Mouse (Mus musculus): ENCODE measurements around the gene Kif6. TPM values are rescaled to one million over a fixed set of nuclear protein-coding genes. Genes with fewer than 3 reads are reported as not detected.

Kif6 gene
- total and polyA plus RNA-seq, 3 experiments: 0.11 TPM; not detected in 2

DNA sequence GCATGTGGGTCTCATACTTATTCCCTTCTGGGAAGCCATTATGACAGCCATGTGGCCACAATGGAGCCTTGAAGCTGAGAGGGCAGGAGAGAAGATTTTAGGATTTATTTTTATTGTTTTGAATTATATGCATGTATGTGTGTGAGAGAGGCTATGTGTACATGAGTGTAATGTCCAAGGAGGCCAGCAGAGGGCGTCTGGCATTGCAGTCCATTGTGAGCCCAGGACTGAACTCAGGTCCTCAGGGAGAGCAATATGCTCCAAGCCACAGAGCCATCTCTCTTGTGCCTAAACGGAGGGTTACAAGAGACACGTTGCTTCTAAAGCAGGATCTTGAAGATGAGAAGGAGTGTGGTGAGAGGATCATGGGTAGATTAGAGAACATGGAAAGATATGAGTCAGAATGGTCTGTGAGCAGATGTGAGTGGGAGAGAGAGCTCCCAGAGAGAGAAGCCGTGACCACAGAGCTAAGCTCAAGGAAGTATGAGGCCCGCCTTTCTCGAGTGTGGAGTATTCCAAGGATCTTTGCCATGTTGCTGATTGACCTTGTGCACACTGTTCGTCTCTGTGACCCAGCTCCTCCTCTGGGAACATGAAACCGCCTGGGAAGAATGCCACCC lies 268.3 kb downstream of the Kif6 start:
- Histone ChIP-seq H3K4me3 (ENCODE audit: low read depth, low read length) (no peak overlapping the region), H3K9me3 (replicated peaks) (peaks cover 80% of the 10 kb centered on the region), H3K27me3 (ENCODE audit: insufficient read depth, low read length) (no peaks in the 10 kb centered on the region), H3K36me3 (replicated peaks) (no peaks in the 10 kb centered on the region), H3K4me1 (ENCODE audit: insufficient read depth, low read depth, low read length) (no peaks in the 10 kb centered on the region)
- TF ChIP-seq GATA1 (IDR thresholded peaks at IDR 0.05; ENCODE audit: borderline replicate concordance, low read length): no peak
- no peak for TF ChIP-seq POLR2AphosphoS5 (IDR thresholded peaks at IDR 0.05; ENCODE audit: insufficient replicate concordance, low read depth, low read length)
- no peak for TF ChIP-seq TAL1 (conservative IDR thresholded peaks at IDR 0.05; ENCODE audit: low read depth, low read length)
- TF ChIP-seq GATA2 (IDR thresholded peaks at IDR 0.05; ENCODE audit: borderline replicate concordance, low read depth, low read length): no peak
- no peak for TF ChIP-seq CTCF (IDR thresholded peaks at IDR 0.05; ENCODE audit: low read depth, low read length)
- ATAC-seq (ENCODE audit: extremely low read depth, insufficient number of reproducible peaks, low FRiP score, poor library complexity, severe bottlenecking) (no peak), DNase-seq (ENCODE audit: low spot score) (no peak)

DNA sequence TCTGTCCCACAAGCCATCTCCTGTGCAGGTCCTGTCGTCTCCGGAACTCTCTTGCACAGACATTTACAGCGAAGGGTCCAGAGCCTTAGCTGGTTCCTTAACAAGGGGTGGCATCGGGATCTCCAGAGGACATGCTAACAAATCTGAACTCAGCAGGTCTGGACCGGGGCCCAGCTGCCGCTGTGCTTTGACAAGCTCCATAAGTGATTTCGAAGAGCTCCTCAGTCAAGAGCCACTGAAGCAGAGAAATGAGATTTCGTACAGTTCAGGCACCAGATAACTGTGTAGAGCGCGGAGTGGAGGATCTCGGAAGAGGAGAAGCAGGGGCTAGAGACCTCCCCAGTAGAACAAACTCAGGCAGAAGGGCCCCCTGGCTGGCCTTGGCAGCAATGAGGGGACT lies 270.1 kb downstream of the Kif6 start:
- no peaks in the 10 kb centered on the region for H3K4me1 ChIP-seq (ENCODE audit: insufficient read depth, low read depth, low read length)
- no peaks in the 10 kb centered on the region for H3K36me3 ChIP-seq (replicated peaks)
- H3K27me3 ChIP-seq (ENCODE audit: insufficient read depth, low read length): no peaks in the 10 kb centered on the region
- ATAC-seq (ENCODE audit: extremely low read depth, insufficient number of reproducible peaks, low FRiP score, poor library complexity, severe bottlenecking) (no peak), DNase-seq (ENCODE audit: low spot score) (no peak)
- H3K4me3 ChIP-seq (ENCODE audit: low read depth, low read length): no peak overlapping the region
- peaks cover 80% of the 10 kb centered on the region for H3K9me3 ChIP-seq (replicated peaks)
- no peak for TF ChIP-seq TAL1 (conservative IDR thresholded peaks at IDR 0.05; ENCODE audit: low read depth, low read length)
- no peak for TF ChIP-seq GATA1 (IDR thresholded peaks at IDR 0.05; ENCODE audit: borderline replicate concordance, low read length)
- TF ChIP-seq GATA2 (IDR thresholded peaks at IDR 0.05; ENCODE audit: borderline replicate concordance, low read depth, low read length): no peak
- TF ChIP-seq POLR2AphosphoS5 (IDR thresholded peaks at IDR 0.05; ENCODE audit: insufficient replicate concordance, low read depth, low read length): no peak
- TF ChIP-seq CTCF (IDR thresholded peaks at IDR 0.05; ENCODE audit: low read depth, low read length): no peak

DNA sequence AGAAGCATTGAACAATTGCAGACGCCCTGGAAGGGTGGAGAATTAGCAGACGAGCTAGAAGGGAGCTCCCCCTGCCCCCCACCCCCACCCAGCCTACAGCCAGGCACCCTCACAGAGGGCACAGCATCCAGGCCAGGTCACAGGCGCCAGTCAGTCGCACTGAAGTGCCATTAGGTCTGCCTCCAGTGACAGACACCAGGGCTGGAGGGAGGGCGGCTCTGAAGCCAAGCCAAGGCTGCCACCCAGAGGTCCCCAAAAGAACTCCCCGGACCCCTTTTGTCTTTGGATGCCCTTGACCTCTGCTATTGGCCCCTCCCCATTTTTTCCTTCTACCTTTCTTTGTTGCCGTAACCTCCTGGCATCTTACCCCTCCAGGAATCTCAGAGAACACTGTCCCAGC lies 274.7 kb downstream of the Kif6 start:
- DNase-seq (ENCODE audit: low spot score): no peak

DNA sequence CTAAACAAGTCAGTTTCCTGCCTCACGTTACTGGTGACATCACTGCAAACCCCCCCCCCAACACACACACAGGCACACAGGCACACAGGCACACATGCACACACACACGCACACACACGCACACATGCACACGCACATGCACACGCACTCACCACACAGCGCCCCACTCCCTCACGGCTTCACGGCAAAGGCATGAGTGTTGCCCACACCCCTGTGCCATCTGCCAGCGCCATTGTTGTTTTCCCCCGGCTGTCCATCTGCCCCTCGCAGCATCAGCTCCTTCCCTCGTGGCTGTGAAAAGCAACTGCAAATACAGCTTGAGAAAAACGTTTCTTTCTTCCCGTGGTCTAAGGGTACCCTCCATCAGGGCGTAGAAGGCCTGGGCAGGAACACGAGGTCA lies 275.9 kb downstream of the Kif6 start:
- no peak for ATAC-seq (ENCODE audit: extremely low read depth, insufficient number of reproducible peaks, low FRiP score, poor library complexity, severe bottlenecking)

More for the DNA sequence above, 274.7 kb downstream of the Kif6 start:
- ATAC-seq (ENCODE audit: extremely low read depth, insufficient number of reproducible peaks, low FRiP score, poor library complexity, severe bottlenecking): no peak
- H3K9me3 ChIP-seq (replicated peaks): peaks cover 78% of the 10 kb centered on the region
- H3K27me3 ChIP-seq (ENCODE audit: insufficient read depth, low read length): no peaks in the 10 kb centered on the region
- no peak overlapping the region; the same call in 1 of the 2 replicates for H3K4me3 ChIP-seq (ENCODE audit: low read depth, low read length)
- no peak for TF ChIP-seq CTCF (IDR thresholded peaks at IDR 0.05; ENCODE audit: low read depth, low read length)
- no peak for TF ChIP-seq GATA1 (IDR thresholded peaks at IDR 0.05; ENCODE audit: borderline replicate concordance, low read length)
- TF ChIP-seq GATA2 (IDR thresholded peaks at IDR 0.05; ENCODE audit: borderline replicate concordance, low read depth, low read length): no peak
- TF ChIP-seq POLR2AphosphoS5 (IDR thresholded peaks at IDR 0.05; ENCODE audit: insufficient replicate concordance, low read depth, low read length): no peak
- no peak for TF ChIP-seq TAL1 (conservative IDR thresholded peaks at IDR 0.05; ENCODE audit: low read depth, low read length)
- no peaks in the 10 kb centered on the region for H3K36me3 ChIP-seq (replicated peaks)
- no peaks in the 10 kb centered on the region for H3K4me1 ChIP-seq (ENCODE audit: insufficient read depth, low read depth, low read length)

DNA sequence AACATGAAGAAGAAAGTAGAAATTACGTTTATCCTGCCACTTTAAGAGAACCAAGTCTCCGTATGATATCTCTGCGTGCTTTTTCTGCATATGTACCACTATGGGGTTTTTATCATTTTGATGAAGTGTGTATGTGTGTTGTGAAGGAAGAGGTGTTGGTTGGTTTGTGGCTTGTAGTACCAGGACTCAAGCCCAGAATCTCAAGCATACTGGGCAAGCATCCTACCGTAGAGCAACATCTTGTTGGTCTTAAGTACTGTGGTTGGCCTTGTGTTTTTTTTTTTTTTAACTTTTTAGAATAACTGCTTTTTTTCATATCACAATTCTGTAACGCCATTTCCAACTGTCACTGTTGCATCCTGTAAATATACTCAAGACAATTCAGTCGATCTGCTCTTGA lies 277.5 kb downstream of the Kif6 start:
- Histone ChIP-seq H3K4me1 (ENCODE audit: insufficient read depth, low read depth, low read length) (no peaks in the 10 kb centered on the region), H3K9me3 (replicated peaks) (peaks cover 72% of the 10 kb centered on the region), H3K36me3 (replicated peaks) (no peaks in the 10 kb centered on the region), H3K27me3 (ENCODE audit: insufficient read depth, low read length) (no peaks in the 10 kb centered on the region), H3K4me3 (ENCODE audit: low read depth, low read length) (no peak overlapping the region)
- DNase-seq (ENCODE audit: low spot score) (no peak), ATAC-seq (ENCODE audit: extremely low read depth, insufficient number of reproducible peaks, low FRiP score, poor library complexity, severe bottlenecking) (no peak)
- no peak for TF ChIP-seq GATA1 (IDR thresholded peaks at IDR 0.05; ENCODE audit: borderline replicate concordance, low read length)
- TF ChIP-seq GATA2 (IDR thresholded peaks at IDR 0.05; ENCODE audit: borderline replicate concordance, low read depth, low read length): no peak
- no peak for TF ChIP-seq TAL1 (conservative IDR thresholded peaks at IDR 0.05; ENCODE audit: low read depth, low read length)
- no peak for TF ChIP-seq POLR2AphosphoS5 (IDR thresholded peaks at IDR 0.05; ENCODE audit: insufficient replicate concordance, low read depth, low read length)
- no peak for TF ChIP-seq CTCF (IDR thresholded peaks at IDR 0.05; ENCODE audit: low read depth, low read length)

More for the DNA sequence above, 275.9 kb downstream of the Kif6 start:
- H3K9me3 ChIP-seq (replicated peaks): peaks cover 72% of the 10 kb centered on the region
- DNase-seq (ENCODE audit: low spot score): no peak
- H3K4me3 ChIP-seq (ENCODE audit: low read depth, low read length): no peak overlapping the region; the same call in 1 of the 2 replicates
- TF ChIP-seq GATA2 (IDR thresholded peaks at IDR 0.05; ENCODE audit: borderline replicate concordance, low read depth, low read length) (no peak), CTCF (IDR thresholded peaks at IDR 0.05; ENCODE audit: low read depth, low read length) (no peak), POLR2AphosphoS5 (IDR thresholded peaks at IDR 0.05; ENCODE audit: insufficient replicate concordance, low read depth, low read length) (no peak), GATA1 (IDR thresholded peaks at IDR 0.05; ENCODE audit: borderline replicate concordance, low read length) (no peak), TAL1 (conservative IDR thresholded peaks at IDR 0.05; ENCODE audit: low read depth, low read length) (no peak)
- H3K36me3 ChIP-seq (replicated peaks): no peaks in the 10 kb centered on the region
- H3K27me3 ChIP-seq (ENCODE audit: insufficient read depth, low read length): no peaks in the 10 kb centered on the region
- no peaks in the 10 kb centered on the region for H3K4me1 ChIP-seq (ENCODE audit: insufficient read depth, low read depth, low read length)

DNA sequence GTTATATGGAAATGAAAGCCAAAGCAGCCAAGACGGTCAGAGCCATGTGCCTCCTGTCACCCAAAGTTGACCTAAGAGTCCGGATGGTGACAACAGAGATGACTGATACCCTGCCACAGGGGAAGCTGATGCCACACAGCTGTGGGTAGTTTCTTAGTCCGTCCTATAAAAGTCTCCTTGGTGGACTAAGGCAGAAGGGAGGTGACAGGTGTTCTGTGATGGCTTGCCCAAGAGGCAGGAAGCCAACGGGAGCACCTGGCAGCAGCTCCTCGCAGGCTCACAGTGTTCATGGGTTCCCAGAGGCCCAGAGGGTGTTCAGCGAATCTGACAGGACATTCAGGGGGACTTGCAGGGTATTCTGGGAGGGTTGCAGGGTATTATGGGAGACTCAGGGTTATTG lies 279.5 kb downstream of the Kif6 start:
- Histone ChIP-seq H3K27me3 (ENCODE audit: insufficient read depth, low read length) (no peaks in the 10 kb centered on the region), H3K4me1 (ENCODE audit: insufficient read depth, low read depth, low read length) (no peaks in the 10 kb centered on the region), H3K36me3 (replicated peaks) (no peaks in the 10 kb centered on the region), H3K4me3 (ENCODE audit: low read depth, low read length) (no peak overlapping the region), H3K9me3 (replicated peaks) (peaks cover 66% of the 10 kb centered on the region)
- no peak for ATAC-seq (ENCODE audit: extremely low read depth, insufficient number of reproducible peaks, low FRiP score, poor library complexity, severe bottlenecking)
- no peak for TF ChIP-seq POLR2AphosphoS5 (IDR thresholded peaks at IDR 0.05; ENCODE audit: insufficient replicate concordance, low read depth, low read length)
- no peak for TF ChIP-seq TAL1 (conservative IDR thresholded peaks at IDR 0.05; ENCODE audit: low read depth, low read length)
- TF ChIP-seq GATA1 (IDR thresholded peaks at IDR 0.05; ENCODE audit: borderline replicate concordance, low read length): no peak
- TF ChIP-seq CTCF (IDR thresholded peaks at IDR 0.05; ENCODE audit: low read depth, low read length): no peak
- no peak for TF ChIP-seq GATA2 (IDR thresholded peaks at IDR 0.05; ENCODE audit: borderline replicate concordance, low read depth, low read length)
- no peak for DNase-seq (ENCODE audit: low spot score)
